Mouse (Mus musculus) limb, embryonic 14.5 days (tissue): ENCODE measurements around the gene Abl1. TPM values are rescaled to one million over a fixed set of nuclear protein-coding genes. Genes with fewer than 3 reads are reported as not detected.

Experiments used
- ATAC-seq: fragments of 200-750 bp; cut with Nextera tagmentation; 2 replicates; pipeline ENCODE4 v1.8.0; 2017; ENCODE audit warnings: low read depth, moderate number of reproducible peaks, moderate TSS enrichment; ENCODE audit not compliant: low FRiP score
- DNase-seq: peaks from one replicate; pipeline ENCODE4 v3.0.0-alpha.2; 2015; ENCODE audit warnings: low spot score
- H3K27ac ChIP-seq: fragments of 300-500 bp; sonication (generic); replicated peaks from 2 replicates; pipeline ENCODE4 v1.5.1; 2014; ENCODE audit warnings: low read depth, mild to moderate bottlenecking, low read length, moderate library complexity, mixed read lengths
- H3K27me3 ChIP-seq: fragments of 300-500 bp; sonication (generic); 2 replicates; pipeline ENCODE4 v1.6.1; 2014; ENCODE audit warnings: low read length, mixed read lengths; ENCODE audit not compliant: control insufficient read depth, insufficient read depth
- H3K36me3 ChIP-seq: fragments of 300-500 bp; sonication (generic); 2 replicates; pipeline ENCODE4 v1.6.1; 2014; ENCODE audit warnings: mild to moderate bottlenecking, low read length, moderate library complexity, mixed read lengths; ENCODE audit not compliant: control insufficient read depth, insufficient read depth
- H3K4me1 ChIP-seq: fragments of 300-500 bp; sonication (generic); 2 replicates; pipeline ENCODE4 v1.6.1; 2014; ENCODE audit warnings: antibody characterized with exemption, low read length, mixed read lengths; ENCODE audit not compliant: control insufficient read depth, insufficient read depth
- H3K4me2 ChIP-seq: fragments of 300-500 bp; sonication (generic); replicated peaks from 2 replicates; pipeline ENCODE4 v1.6.1; 2014; ENCODE audit warnings: low read depth, mild to moderate bottlenecking, low read length, moderate library complexity; ENCODE audit not compliant: severe bottlenecking
- H3K4me3 ChIP-seq: fragments of 300-500 bp; sonication (generic); replicated peaks from 2 replicates; pipeline ENCODE4 v1.5.1; 2014; ENCODE audit warnings: low read length
- H3K9ac ChIP-seq: fragments of 300-500 bp; sonication (generic); 2 replicates; pipeline ENCODE4 v1.6.1; 2014; ENCODE audit warnings: mild to moderate bottlenecking, low read depth, low read length, moderate library complexity; ENCODE audit not compliant: severe bottlenecking
- H3K9me3 ChIP-seq: fragments of 300-500 bp; sonication (generic); 2 replicates; pipeline ENCODE4 v1.6.1; 2016; ENCODE audit warnings: low read length; ENCODE audit not compliant: control insufficient read depth
- POLR2A ChIP-seq: fragments of 200-500 bp; IDR thresholded peaks from 2 replicates; pipeline ENCODE4 v1.8.0; 2012; ENCODE audit warnings: inconsistent platforms, mild to moderate bottlenecking, moderate library complexity, borderline replicate concordance; ENCODE audit not compliant: insufficient read depth, insufficient read length; ENCODE audit errors: extremely low read depth
- WGBS: fragments of 180-500 bp; shearing (Covaris S2); extraction: QIAGEN DNeasy Blood & Tissue Kit; methylation state at CpG from one replicate; pipeline ENCODE4 v1.1.7; 2014; 5-methylcytosine and 5-hydroxymethylcytosine counted together
- polyA plus RNA-seq, 2 experiments: library from polyadenylated mRNA; depleted of rRNA in 1 of 2; stranded (reverse) in 1 of 2; unstranded in 1 of 2; fragments of >200 nt; fragmentation: Nextera tagmentation in 1 of 2; extraction: Ambion mirVana in 1 of 2; gene quantifications; 2 replicates each; pipeline versions ENCODE4 v1.2.1 to v1.2.3; 2012 to 2014

The Abl1 gene
- polyA plus RNA-seq, 2 experiments = 49.0 to 104 TPM

DNA sequence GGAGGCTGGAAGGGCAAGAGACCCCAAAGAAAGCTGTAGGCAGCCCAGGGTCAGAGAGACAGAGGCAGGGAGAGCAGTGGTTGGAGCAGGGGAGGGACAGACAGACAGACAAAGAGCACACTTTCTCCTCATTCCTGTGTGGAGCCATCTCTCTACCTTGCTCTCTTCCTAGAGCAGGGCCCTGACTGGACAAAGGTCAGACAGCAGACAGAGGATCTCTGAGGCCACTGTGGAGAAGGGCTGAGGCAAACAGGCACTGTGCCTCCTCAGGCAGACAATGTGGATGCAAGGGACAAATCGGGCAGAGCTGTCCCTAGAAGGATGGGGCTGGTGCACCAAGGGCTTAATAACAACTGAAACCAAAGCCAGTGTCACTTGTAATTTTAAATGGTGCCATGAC lies 150.7 kb downstream of the Abl1 start:
- ATAC-seq (no peak), DNase-seq (no peak)
- no peak overlapping the region for H3K4me2 ChIP-seq
- no peak overlapping the region for H3K9ac ChIP-seq
- no peak for TF ChIP-seq POLR2A
- WGBS = 50% methylated on average over 1 of the region's 1 CpGs
- no peaks in the 10 kb centered on the region for H3K4me1 ChIP-seq
- H3K27ac ChIP-seq = no peak overlapping the region
- H3K27me3 ChIP-seq = peaks cover 3% of the 10 kb centered on the region; the same call in 1 of the 2 replicates
- H3K36me3 ChIP-seq = no peaks in the 10 kb centered on the region
- no peaks in the 10 kb centered on the region for H3K9me3 ChIP-seq
- no peak overlapping the region for H3K4me3 ChIP-seq

DNA sequence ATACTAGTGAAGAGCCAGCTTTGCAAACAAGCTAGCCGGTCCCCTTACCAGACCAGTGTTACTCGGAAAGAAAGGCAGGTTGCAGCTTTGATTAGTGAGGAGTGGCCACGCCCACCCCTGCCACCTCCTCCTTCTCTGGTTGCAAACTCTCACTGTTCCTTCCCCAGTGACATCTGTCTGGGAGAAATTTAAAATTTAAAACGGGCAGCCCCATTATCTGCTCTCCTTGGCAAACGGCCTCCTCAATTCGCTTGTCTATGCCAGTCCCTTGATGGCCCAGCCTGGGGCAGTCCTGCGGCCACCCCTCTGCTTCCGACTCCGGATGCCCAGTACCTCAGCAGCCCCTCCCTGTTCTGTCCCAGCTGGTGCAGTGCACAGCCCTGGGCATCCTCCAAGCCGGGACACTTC lies 156.6 kb downstream of the Abl1 start:
- Histone ChIP-seq H3K4me3 (no peak overlapping the region), H3K4me1 (peaks cover 14% of the 10 kb centered on the region), H3K36me3 (no peaks in the 10 kb centered on the region), H3K9ac (no peak overlapping the region), H3K27me3 (peaks cover 39% of the 10 kb centered on the region), H3K4me2 (no peak overlapping the region), H3K27ac (no peak overlapping the region), H3K9me3 (no peaks in the 10 kb centered on the region)
- DNase-seq = no peak
- no peak for TF ChIP-seq POLR2A
- no peak; the same call in 1 of the 2 replicates for ATAC-seq
- WGBS = 5% methylated on average over 10 of the region's 10 CpGs

- no peak for TF ChIP-seq POLR2A
- 5% methylated on average over 19 of the region's 26 CpGs for WGBS
- Histone ChIP-seq H3K9me3 (no peaks in the 10 kb centered on the region), H3K4me3 (peak overlapping the region; percentile 59), H3K27ac (no peak overlapping the region), H3K9ac (peak overlapping the region; percentile 55), H3K36me3 (no peaks in the 10 kb centered on the region), H3K27me3 (peaks cover 39% of the 10 kb centered on the region), H3K4me1 (peaks cover 14% of the 10 kb centered on the region), H3K4me2 (peak overlapping the region; percentile 98)
- ATAC-seq (no peak), DNase-seq (no peak)
Measured at GRCm38 (mm10) chr2:31845512-31845895, 157.3 kb downstream of the Abl1 start.

- no peak for ATAC-seq
- WGBS = under 1% methylated on average over 45 of the region's 88 CpGs
- no peak for TF ChIP-seq POLR2A
- Histone ChIP-seq H3K27ac (no peak within 1 kb of the TSS), H3K4me2 (peak within 1 kb of the TSS; percentile 98), H3K9ac (peak within 1 kb of the TSS; percentile 55), H3K4me1 (peaks cover 14% of the 10 kb centered on the region), H3K27me3 (peaks cover 39% of the 10 kb centered on the region), H3K36me3 (no peaks in the 10 kb centered on the region), H3K4me3 (peak within 1 kb of the TSS; percentile 59), H3K9me3 (no peaks in the 10 kb centered on the region)
- no peak for DNase-seq
Measured at GRCm38 (mm10) chr2:31845896-31846691, 157.9 kb downstream of the Abl1 start, which contains the start of gene Fibcd1. Gene Fibcd1, minus strand, starts transcription at chr2:31846005.

DNA sequence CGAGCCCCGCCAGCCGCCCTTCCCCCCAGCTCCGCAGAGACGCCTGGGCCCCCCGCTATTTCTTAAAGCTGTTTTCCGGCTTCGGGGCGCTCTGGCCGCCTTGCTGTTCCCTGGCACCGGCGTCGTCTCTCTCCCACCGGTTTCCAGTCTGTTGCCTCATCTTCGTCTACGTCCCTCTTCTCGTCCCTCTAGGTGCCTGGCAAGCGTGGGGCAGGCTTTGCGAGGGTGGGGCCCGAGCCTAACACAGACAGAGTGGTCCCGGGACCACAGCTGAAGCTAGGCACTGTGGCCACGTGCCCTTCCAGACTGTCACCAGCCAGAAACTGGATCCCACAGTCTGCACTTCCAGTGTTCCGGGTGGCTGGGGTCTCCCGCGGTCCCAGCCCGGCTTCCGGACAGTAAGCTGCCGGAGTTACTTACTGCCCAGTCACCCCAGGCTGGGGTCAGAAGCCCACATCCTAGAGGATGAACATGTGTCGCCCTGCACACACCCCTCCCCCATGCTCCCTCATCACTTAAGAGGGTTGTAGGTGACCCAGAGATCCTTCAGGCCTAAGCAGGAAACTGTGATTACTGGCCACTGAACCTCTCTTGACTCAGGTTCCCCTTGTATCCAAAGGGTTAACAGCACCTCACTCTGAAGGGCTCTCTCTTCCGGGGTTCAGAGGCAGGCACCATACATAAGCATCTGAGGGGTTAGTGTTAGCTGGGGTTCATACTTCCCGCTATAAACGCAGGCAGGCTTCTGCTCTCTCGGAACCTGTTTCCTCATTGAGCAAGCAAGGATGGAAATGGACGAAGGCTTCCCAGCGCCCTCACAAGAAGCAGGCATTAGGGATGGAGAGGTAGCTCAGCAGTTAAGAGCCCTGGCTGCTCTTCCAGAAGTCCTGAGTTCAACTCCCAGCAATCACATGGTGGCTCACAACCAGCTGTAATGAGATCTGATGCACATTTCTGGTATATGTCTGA lies 158.8 kb downstream of the Abl1 start:
- ATAC-seq = no peak
- H3K36me3 ChIP-seq = no peaks in the 10 kb centered on the region
- peak overlapping the region; percentile 55; the same call in 1 of the 2 replicates for H3K9ac ChIP-seq

More for the DNA sequence above, 158.8 kb downstream of the Abl1 start:
- H3K4me1 ChIP-seq = peaks cover 14% of the 10 kb centered on the region
- 3% methylated on average over 32 of the region's 35 CpGs for WGBS
- DNase-seq = no peak
- no peaks in the 10 kb centered on the region for H3K9me3 ChIP-seq
- H3K27me3 ChIP-seq = peaks cover 39% of the 10 kb centered on the region
- H3K27ac ChIP-seq = no peak overlapping the region
- TF ChIP-seq POLR2A = no peak
- H3K4me3 ChIP-seq = peak overlapping the region; percentile 59
- H3K4me2 ChIP-seq = peak overlapping the region; percentile 98
